Mouse (Mus musculus) monocyte, adult 2 months (primary cell): ENCODE data around the gene Nav2.

Experiments
- DNase-seq, 2 experiments: peaks; one replicate each; pipeline ENCODE4 v3.0.0; 2022; ENCODE audit warnings: low spot score in 2 of 2, low read depth in 1 of 2

The Nav2 gene

GRCm38 (mm10) chr7:49046347-49046989 is 138.0 kb downstream of the Nav2 start:
- no peak for DNase-seq

GRCm38 (mm10) chr7:49047336-49047735 is 138.8 kb downstream of the Nav2 start:
- no peak for DNase-seq

GRCm38 (mm10) chr7:49052871-49053618 is 144.5 kb downstream of the Nav2 start:
- no peak for DNase-seq

GRCm38 (mm10) chr7:49055273-49055672 is 146.8 kb downstream of the Nav2 start:
- DNase-seq = no peak

GRCm38 (mm10) chr7:49058304-49059012 is 149.9 kb downstream of the Nav2 start:
- no peak for DNase-seq

GRCm38 (mm10) chr7:49064792-49065521 is 156.4 kb downstream of the Nav2 start:
- DNase-seq = no peak

GRCm38 (mm10) chr7:49065621-49066475 is 157.3 kb downstream of the Nav2 start:
- no peak for DNase-seq

- DNase-seq = no peak
Observed at GRCm38 (mm10) chr7:49066828-49067227, 158.3 kb downstream of the Nav2 start.

GRCm38 (mm10) chr7:49069396-49069961 is 161.0 kb downstream of the Nav2 start:
- DNase-seq = no peak

GRCm38 (mm10) chr7:49070621-49071020 is 162.1 kb downstream of the Nav2 start:
- DNase-seq = no peak

- DNase-seq = no peak
Observed at GRCm38 (mm10) chr7:49071141-49071567, 162.6 kb downstream of the Nav2 start.

GRCm38 (mm10) chr7:49075333-49075934 is 166.9 kb downstream of the Nav2 start:
- DNase-seq = no peak

GRCm38 (mm10) chr7:49076283-49076694 is 167.8 kb downstream of the Nav2 start:
- no peak for DNase-seq

GRCm38 (mm10) chr7:49078930-49079329 is 170.4 kb downstream of the Nav2 start:
- DNase-seq = no peak

- DNase-seq = no peak
Observed at GRCm38 (mm10) chr7:49082585-49083165, 174.2 kb downstream of the Nav2 start.

GRCm38 (mm10) chr7:49084768-49085167 is 176.3 kb downstream of the Nav2 start:
- no peak for DNase-seq

- no peak for DNase-seq
Observed at GRCm38 (mm10) chr7:49085759-49086158, 177.2 kb downstream of the Nav2 start.

GRCm38 (mm10) chr7:49087154-49087553 is 178.6 kb downstream of the Nav2 start:
- no peak for DNase-seq

- DNase-seq = no peak
Observed at GRCm38 (mm10) chr7:49088198-49088912, 179.8 kb downstream of the Nav2 start.
